Mouse (Mus musculus): ENCODE data around the gene Fbrsl1.
A peak's percentile ranks its signal among the peaks of the same experiment; 100 is the strongest.

Gene Fbrsl1

GRCm38 (mm10) chr5:110410386-110410785, 37.9 kb downstream of the Fbrsl1 start:
- DNase-seq = no peak

GRCm38 (mm10) chr5:110408967-110409366, 39.3 kb downstream of the Fbrsl1 start:
- no peak for DNase-seq

GRCm38 (mm10) chr5:110406065-110406714, 42.1 kb downstream of the Fbrsl1 start:
- no peak for DNase-seq

GRCm38 (mm10) chr5:110403931-110404330, 44.4 kb downstream of the Fbrsl1 start:
- DNase-seq = no peak

- no peak for DNase-seq
Observed at GRCm38 (mm10) chr5:110402557-110402956, 45.7 kb downstream of the Fbrsl1 start.

- DNase-seq = no peak
Observed at GRCm38 (mm10) chr5:110401101-110401500, 47.2 kb downstream of the Fbrsl1 start.

- DNase-seq = no peak
Observed at GRCm38 (mm10) chr5:110395006-110395661, 53.2 kb downstream of the Fbrsl1 start.

- no peak for DNase-seq
Observed at GRCm38 (mm10) chr5:110392727-110393126, 55.6 kb downstream of the Fbrsl1 start.

- DNase-seq = peak; percentile 67
Observed at GRCm38 (mm10) chr5:110390631-110391030, 57.7 kb downstream of the Fbrsl1 start.

- DNase-seq = no peak
Observed at GRCm38 (mm10) chr5:110387332-110387731, 61.0 kb downstream of the Fbrsl1 start.

- DNase-seq = peak; percentile 85
Observed at GRCm38 (mm10) chr5:110386371-110387330, 61.7 kb downstream of the Fbrsl1 start.

GRCm38 (mm10) chr5:110385263-110385662, 63.0 kb downstream of the Fbrsl1 start:
- DNase-seq = no peak

- DNase-seq = no peak
Observed at GRCm38 (mm10) chr5:110384491-110384890, 63.8 kb downstream of the Fbrsl1 start.

GRCm38 (mm10) chr5:110379823-110380222, 68.5 kb downstream of the Fbrsl1 start:
- DNase-seq = no peak

- DNase-seq = no peak
Observed at GRCm38 (mm10) chr5:110379086-110379485, 69.2 kb downstream of the Fbrsl1 start.

- DNase-seq = no peak
Observed at GRCm38 (mm10) chr5:110378181-110378583, 70.1 kb downstream of the Fbrsl1 start.

GRCm38 (mm10) chr5:110376802-110377433, 71.4 kb downstream of the Fbrsl1 start:
- peak; percentile 71 for DNase-seq

GRCm38 (mm10) chr5:110363822-110364545, 84.3 kb downstream of the Fbrsl1 start:
- no peak for DNase-seq

GRCm38 (mm10) chr5:110363179-110363821, 85.0 kb downstream of the Fbrsl1 start:
- DNase-seq = peak; percentile 84

GRCm38 (mm10) chr5:110362813-110363178, 85.5 kb downstream of the Fbrsl1 start:
- no peak for DNase-seq

GRCm38 (mm10) chr5:110361465-110361864, 86.8 kb downstream of the Fbrsl1 start:
- no peak for DNase-seq
